Mouse (Mus musculus): ENCODE data around the gene Cuzd1. TPM values are rescaled to one million over a fixed set of nuclear protein-coding genes. Genes with fewer than 3 reads are reported as not detected.

Cuzd1 gene
- total RNA-seq, 1 experiment from 2014 or later = not detected

Other genes with a start within 250 kb of the Cuzd1 start
- not detected in 2 replicates for gene 4933402N03Rik, start 176.0 kb downstream of the Cuzd1 start, total RNA-seq (2021)
- gene 5430419D17Rik, start 147.9 kb downstream of the Cuzd1 start, total RNA-seq (2021) = not detected in 2 replicates
- gene Fam24b, start 7.2 kb upstream of the Cuzd1 start, total RNA-seq (2021) = not detected in 2 replicates
- not detected in 2 replicates for gene Fam24a, start 11.6 kb upstream of the Cuzd1 start, total RNA-seq (2021)
- gene 2310057M21Rik, start 40.5 kb upstream of the Cuzd1 start, total RNA-seq (2021) = 10.3 and 14.3 TPM in 2 replicates
- gene Pstk, start 48.8 kb upstream of the Cuzd1 start, total RNA-seq (2021) = 22.7 and 31.2 TPM in 2 replicates
- gene Ikzf5, start 88.2 kb upstream of the Cuzd1 start, total RNA-seq (2021) = 21.3 and 36.7 TPM in 2 replicates
- 497 and 536 TPM in 2 replicates for gene Acadsb, start 88.3 kb upstream of the Cuzd1 start, total RNA-seq (2021)
- gene Hmx3, start 220.6 kb upstream of the Cuzd1 start, total RNA-seq (2021) = not detected in 2 replicates
- not detected in 2 replicates for gene Hmx2, start 226.5 kb upstream of the Cuzd1 start, total RNA-seq (2021)
- gene Bub3, start 237.9 kb upstream of the Cuzd1 start, total RNA-seq (2021) = 79.0 and 81.7 TPM in 2 replicates